Mouse (Mus musculus) E14TG2a.4 (cell line): ENCODE results near the gene Fmo6.

Experiments
- CTCF ChIP-seq: conservative IDR thresholded peaks from 2 replicates; pipeline ENCODE4 v1.5.1; 2014; ENCODE audit warnings: low read length
- NANOG ChIP-seq: IDR thresholded peaks from 2 replicates; pipeline ENCODE4 v1.6.1; 2014; ENCODE audit warnings: borderline replicate concordance, low read length, mixed read lengths
- POU5F1 ChIP-seq: IDR thresholded peaks from 2 replicates; pipeline ENCODE4 v1.6.1; 2014; ENCODE audit warnings: low read length, borderline replicate concordance

DNA sequence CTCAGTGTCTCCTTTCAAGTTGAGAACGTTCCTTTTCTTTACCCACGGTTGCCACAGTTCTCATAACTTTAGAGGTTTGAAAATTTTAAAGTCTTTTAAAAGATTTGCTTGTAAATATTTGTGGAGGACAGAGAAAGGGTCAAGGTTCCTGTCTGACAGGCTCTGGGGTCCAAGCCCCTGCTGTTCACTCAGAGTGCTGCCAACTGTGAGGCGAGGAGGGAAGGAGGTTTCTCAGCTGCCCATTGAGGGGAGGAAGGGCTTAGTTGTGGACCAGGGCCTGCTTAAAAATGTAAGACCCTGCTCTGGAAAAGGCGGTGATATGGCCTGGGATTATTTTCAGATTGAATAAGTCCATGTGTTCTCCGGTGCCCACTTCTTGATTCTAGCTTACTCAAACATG is 5.4 kb downstream of the Fmo6 start:
- TF ChIP-seq CTCF (no peak), POU5F1 (no peak), NANOG (no peak)
